Mouse (Mus musculus): ENCODE measurements around the gene Gm27179.
"Not testable (repeated sequence)": the region's sequence is repeated elsewhere in the genome, so short reads cannot be mapped to it uniquely, and the experiment has no call there.

Gene Gm27179

DNA sequence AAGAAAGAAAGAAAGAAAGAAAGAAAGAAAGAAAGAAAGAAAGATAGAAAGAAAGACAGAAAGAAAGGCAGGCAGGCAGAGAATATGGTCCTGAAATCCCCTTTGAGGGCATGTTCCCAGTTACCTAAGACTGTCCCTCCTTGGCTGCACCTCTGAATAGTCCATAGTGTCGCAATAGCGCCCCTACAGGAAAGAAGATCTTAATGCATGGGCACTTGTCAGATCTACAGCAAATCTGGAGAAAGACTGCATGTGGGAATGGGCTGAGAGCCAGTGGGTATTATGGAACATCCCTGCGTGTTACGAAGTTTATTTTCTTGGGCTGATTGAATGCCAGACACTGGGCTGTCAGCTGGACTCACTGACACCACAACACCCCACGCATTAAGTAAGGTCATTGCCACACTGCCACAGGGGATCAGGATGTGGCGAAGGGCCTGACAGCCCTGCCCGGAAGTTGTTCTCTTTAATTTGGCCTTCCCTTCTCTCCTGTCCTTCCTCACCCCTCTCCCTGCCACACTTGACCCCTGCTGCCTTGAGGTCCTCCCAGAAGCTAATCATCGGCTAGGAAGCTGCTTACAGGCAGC is 42.1 kb downstream of the Gm27179 start:
- not testable (repeated sequence) for DNase-seq

DNA sequence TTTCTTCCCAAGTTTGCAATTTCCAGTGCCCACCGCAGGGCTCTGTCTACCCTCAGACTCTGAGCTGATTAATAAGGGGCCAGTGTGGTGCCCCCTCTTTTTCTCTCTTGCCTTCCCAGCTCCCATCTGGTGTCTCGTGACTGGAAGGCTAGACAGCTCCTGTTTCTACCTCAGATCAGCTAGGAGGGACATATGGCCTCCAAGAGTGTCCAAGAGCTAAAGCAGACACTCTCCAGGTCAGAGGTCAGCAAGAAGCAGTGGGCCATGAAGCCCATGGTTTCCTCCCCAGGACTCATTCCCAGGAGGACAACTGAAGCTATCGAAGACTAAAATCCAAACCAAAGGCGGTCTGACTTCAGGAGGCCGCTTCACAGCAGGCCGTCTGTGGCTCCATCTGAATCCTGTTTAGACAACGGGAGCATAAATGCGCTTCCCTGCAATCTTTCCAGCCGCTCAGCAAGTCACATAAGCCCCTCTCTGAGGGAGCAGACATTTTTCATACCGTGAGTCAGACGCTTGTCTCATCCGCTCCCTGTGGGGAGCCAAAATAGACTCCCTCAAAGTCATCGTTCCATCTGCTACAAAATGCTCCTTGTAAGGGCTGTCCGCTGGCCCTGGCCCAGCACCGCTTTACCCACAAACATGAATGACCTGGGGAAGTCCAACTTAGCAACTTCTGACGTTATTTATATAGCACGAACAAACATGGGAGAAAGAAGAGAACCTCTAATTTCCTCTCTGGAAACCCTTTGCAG is 44.6 kb downstream of the Gm27179 start:
- not testable (repeated sequence) for DNase-seq

DNA sequence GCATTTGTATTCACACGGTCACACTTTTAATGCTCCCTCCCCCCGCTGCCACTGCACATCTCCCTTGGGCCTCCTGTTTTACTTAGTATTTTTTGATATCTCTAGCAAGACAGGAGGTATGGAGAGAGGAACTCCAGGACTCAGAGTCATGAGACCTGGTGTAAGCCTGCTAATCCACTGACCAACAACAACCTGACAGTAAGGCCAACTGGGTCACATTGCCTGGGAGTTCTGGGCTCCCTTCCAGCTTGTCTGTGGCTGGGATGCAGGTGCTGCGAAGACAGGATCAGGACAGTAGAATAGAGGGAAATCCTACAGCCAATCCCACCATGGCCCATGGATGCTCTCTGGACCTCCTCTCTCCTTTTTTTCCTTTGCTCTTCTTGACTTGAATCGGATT is 47.9 kb downstream of the Gm27179 start:
- DNase-seq: not testable (repeated sequence)

Measured in cerebellum, postnatal 14 days (tissue).